Mouse (Mus musculus): ENCODE results near the gene Rsph1. TPM values are rescaled to one million over a fixed set of nuclear protein-coding genes. Genes with fewer than 3 reads are reported as not detected.
A peak's percentile ranks its signal among the peaks of the same experiment; 100 is the strongest.

The Rsph1 gene
- total RNA-seq, 2 experiments from 2014 or later, result 0.79 to 1.7 TPM

GRCm38 (mm10) chr17:31258310-31258865, 18.8 kb downstream of the Rsph1 start:
- no peak for DNase-seq

- no peak for DNase-seq
Measured at GRCm38 (mm10) chr17:31257898-31258297, 19.3 kb downstream of the Rsph1 start.

GRCm38 (mm10) chr17:31257149-31257548, 20.0 kb downstream of the Rsph1 start:
- DNase-seq, result no peak

GRCm38 (mm10) chr17:31254463-31254931, 22.7 kb downstream of the Rsph1 start:
- DNase-seq, result peak; percentile 78 to 86

GRCm38 (mm10) chr17:31253951-31254350, 23.2 kb downstream of the Rsph1 start:
- DNase-seq, result no peak

GRCm38 (mm10) chr17:31247144-31247543, 30.0 kb downstream of the Rsph1 start:
- DNase-seq, result no peak

GRCm38 (mm10) chr17:31245321-31245720, 31.9 kb downstream of the Rsph1 start:
- peak; percentile 66 to 72 for DNase-seq

- DNase-seq, result no peak
Measured at GRCm38 (mm10) chr17:31242764-31243163, 34.4 kb downstream of the Rsph1 start.

- no peak for DNase-seq
Measured at GRCm38 (mm10) chr17:31241156-31241555, 36.0 kb downstream of the Rsph1 start.

GRCm38 (mm10) chr17:31238234-31239020, 38.8 kb downstream of the Rsph1 start:
- DNase-seq, result no peak

- DNase-seq, result no peak
Measured at GRCm38 (mm10) chr17:31235915-31236314, 41.3 kb downstream of the Rsph1 start.

GRCm38 (mm10) chr17:31232251-31233010, 44.8 kb downstream of the Rsph1 start:
- DNase-seq, result no peak

GRCm38 (mm10) chr17:31231780-31232179, 45.4 kb downstream of the Rsph1 start:
- DNase-seq, result no peak

- DNase-seq, result no peak
Measured at GRCm38 (mm10) chr17:31226931-31227330, 50.3 kb downstream of the Rsph1 start.

- no peak for DNase-seq
Measured at GRCm38 (mm10) chr17:31226368-31226767, 50.8 kb downstream of the Rsph1 start.

- DNase-seq, result no peak
Measured at GRCm38 (mm10) chr17:31224591-31224990, 52.6 kb downstream of the Rsph1 start.

GRCm38 (mm10) chr17:31223835-31224234, 53.3 kb downstream of the Rsph1 start:
- DNase-seq, result no peak

- DNase-seq, result no peak
Measured at GRCm38 (mm10) chr17:31222810-31223310, 54.3 kb downstream of the Rsph1 start.

- DNase-seq, result no peak
Measured at GRCm38 (mm10) chr17:31216068-31216955, 60.9 kb downstream of the Rsph1 start.

- DNase-seq, result no peak
Measured at GRCm38 (mm10) chr17:31211881-31212280, 65.3 kb downstream of the Rsph1 start.

GRCm38 (mm10) chr17:31210299-31210698, 66.9 kb downstream of the Rsph1 start:
- DNase-seq, result no peak
